Mouse (Mus musculus) megakaryocyte-erythroid progenitor cell, adult 5-6 weeks (primary cell): ENCODE results near the gene Col6a1. TPM values are rescaled to one million over a fixed set of nuclear protein-coding genes. Genes with fewer than 3 reads are reported as not detected.
A peak's percentile ranks its signal among the peaks of the same experiment; 100 is the strongest.
"Not testable (repeated sequence)": the region's sequence is repeated elsewhere in the genome, so short reads cannot be mapped to it uniquely, and the experiment has no call there.

ENCODE experiments used
- ATAC-seq: replicated peaks from 2 replicates; pipeline ENCODE4 v1.8.0; 2016; ENCODE audit warnings: mild to moderate bottlenecking, inconsistent platforms; ENCODE audit not compliant: severe bottlenecking, poor library complexity, low FRiP score, low TSS enrichment
- total RNA-seq, 2 experiments: library from RNA; stranded (forward) in 1 of 2; stranded (reverse) in 1 of 2; fragments of 200-1000, 215-1000 nt in 1 of 2; fragments of >200 nt in 1 of 2; fragmentation: Nextera tagmentation in 1 of 2; gene quantifications; 2 replicates each; pipeline ENCODE4 v1.2.3; 2014 to 2017

Gene Col6a1
- total RNA-seq (2014; fragmentation: Nextera tagmentation) (not detected in 2 replicates), total RNA-seq (2017) (not detected in 2 replicates)

- ATAC-seq, result no peak
Observed at GRCm38 (mm10) chr10:76725682-76726285, at the start of gene Col6a1. Gene Col6a1, minus strand, starts transcription at chr10:76726168.

GRCm38 (mm10) chr10:76771624-76772023 is 45.7 kb upstream of the Col6a1 start:
- ATAC-seq, result no peak

- no peak for ATAC-seq
Observed at GRCm38 (mm10) chr10:76771086-76771485, 45.1 kb upstream of the Col6a1 start.

- no peak for ATAC-seq
Observed at GRCm38 (mm10) chr10:76769581-76769980, 43.6 kb upstream of the Col6a1 start.

GRCm38 (mm10) chr10:76766196-76766595 is 40.2 kb upstream of the Col6a1 start:
- ATAC-seq, result no peak

- no peak for ATAC-seq
Observed at GRCm38 (mm10) chr10:76764927-76765326, 39.0 kb upstream of the Col6a1 start.

- no peak for ATAC-seq
Observed at GRCm38 (mm10) chr10:76763016-76763415, 37.0 kb upstream of the Col6a1 start.

GRCm38 (mm10) chr10:76762411-76762810 is 36.4 kb upstream of the Col6a1 start:
- ATAC-seq, result no peak

GRCm38 (mm10) chr10:76759878-76760277 is 33.9 kb upstream of the Col6a1 start:
- ATAC-seq, result no peak

GRCm38 (mm10) chr10:76753640-76754039 is 27.7 kb upstream of the Col6a1 start:
- ATAC-seq, result no peak

GRCm38 (mm10) chr10:76744267-76744666 is 18.3 kb upstream of the Col6a1 start:
- not testable (repeated sequence) for ATAC-seq

- ATAC-seq, result no peak
Observed at GRCm38 (mm10) chr10:76736764-76737163, 10.8 kb upstream of the Col6a1 start.

- peak; percentile 86 for ATAC-seq
Observed at GRCm38 (mm10) chr10:76734979-76735378, 9.0 kb upstream of the Col6a1 start.

- ATAC-seq, result no peak
Observed at GRCm38 (mm10) chr10:76733677-76734068, 7.7 kb upstream of the Col6a1 start.

- ATAC-seq, result peak; percentile 58
Observed at GRCm38 (mm10) chr10:76732881-76733676, 7.1 kb upstream of the Col6a1 start.

GRCm38 (mm10) chr10:76732391-76732790 is 6.4 kb upstream of the Col6a1 start:
- ATAC-seq, result no peak

- ATAC-seq, result no peak
Observed at GRCm38 (mm10) chr10:76731621-76732239, 5.8 kb upstream of the Col6a1 start.

GRCm38 (mm10) chr10:76729631-76730620 is 4.0 kb upstream of the Col6a1 start:
- ATAC-seq, result no peak

GRCm38 (mm10) chr10:76728369-76728768 is 2.4 kb upstream of the Col6a1 start:
- ATAC-seq, result no peak
